Mouse (Mus musculus) erythroblast, embryonic 14.5 days (primary cell): ENCODE measurements around the gene Abhd17a. TPM values are rescaled to one million over a fixed set of nuclear protein-coding genes. Genes with fewer than 3 reads are reported as not detected.

ENCODE experiments used
- H3K27me3 ChIP-seq: 2 replicates; pipeline ENCODE4 v1.6.1; 2012; ENCODE audit warnings: inconsistent platforms; ENCODE audit not compliant: control insufficient read depth
- H3K36me3 ChIP-seq: 2 replicates; pipeline ENCODE4 v1.6.1; 2012; ENCODE audit warnings: mild to moderate bottlenecking, inconsistent platforms; ENCODE audit not compliant: control insufficient read depth
- H3K4me1 ChIP-seq: 2 replicates; pipeline ENCODE4 v1.6.1; 2012; ENCODE audit warnings: inconsistent platforms; ENCODE audit not compliant: control insufficient read depth
- H3K4me3 ChIP-seq: replicated peaks from 2 replicates; pipeline ENCODE3; 2012; ENCODE audit warnings: moderate library complexity, mild to moderate bottlenecking, inconsistent platforms
- H3K9me3 ChIP-seq: 2 replicates; pipeline ENCODE4 v1.6.1; 2012; ENCODE audit warnings: low read length, inconsistent platforms, mixed read lengths; ENCODE audit not compliant: control insufficient read depth
- GATA1 ChIP-seq: IDR thresholded peaks from 2 replicates; pipeline ENCODE4 v1.6.1; 2012; ENCODE audit warnings: low read length, inconsistent platforms, mixed read lengths
- TAL1 ChIP-seq: IDR thresholded peaks from 3 replicates; pipeline ENCODE4 v1.6.1; 2012; ENCODE audit warnings: low read length, inconsistent platforms, mixed read lengths
- polyA plus RNA-seq: library from polyadenylated mRNA; stranded (reverse); fragments of >175 nt; gene quantifications from 2 replicates; pipeline ENCODE4 v1.2.3, GENCODE M21; 2012

Abhd17a gene
- polyA plus RNA-seq, 1 experiment, result 117 TPM

DNA sequence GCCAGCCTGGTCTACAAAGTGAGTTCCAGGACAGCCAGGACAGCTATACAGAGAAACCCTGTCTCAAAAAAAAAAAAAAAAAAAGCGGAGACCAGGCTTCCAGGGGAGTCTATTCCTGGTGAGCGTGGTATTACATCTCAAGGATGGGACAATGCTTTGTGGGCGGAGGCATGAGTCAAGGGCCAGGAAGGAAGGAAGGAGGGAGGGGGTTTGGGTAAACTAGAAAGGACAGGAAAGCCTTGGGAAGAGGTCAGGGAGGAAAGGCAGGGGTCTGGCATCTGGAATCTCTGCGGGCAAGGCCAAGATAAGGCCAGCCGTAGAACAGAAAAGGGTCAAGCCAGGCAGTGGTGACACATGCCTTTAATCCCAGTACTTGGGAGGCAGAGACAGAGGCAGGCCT lies 50.6 kb downstream of the Abhd17a start:
- Histone ChIP-seq H3K27me3 (peaks cover 15% of the 10 kb centered on the region), H3K4me3 (peak overlapping the region; percentile 35), H3K4me1 (peaks cover 69% of the 10 kb centered on the region), H3K9me3 (no peaks in the 10 kb centered on the region), H3K36me3 (peaks cover 41% of the 10 kb centered on the region)
- TF ChIP-seq GATA1, result no peak
- TF ChIP-seq TAL1, result no peak

DNA sequence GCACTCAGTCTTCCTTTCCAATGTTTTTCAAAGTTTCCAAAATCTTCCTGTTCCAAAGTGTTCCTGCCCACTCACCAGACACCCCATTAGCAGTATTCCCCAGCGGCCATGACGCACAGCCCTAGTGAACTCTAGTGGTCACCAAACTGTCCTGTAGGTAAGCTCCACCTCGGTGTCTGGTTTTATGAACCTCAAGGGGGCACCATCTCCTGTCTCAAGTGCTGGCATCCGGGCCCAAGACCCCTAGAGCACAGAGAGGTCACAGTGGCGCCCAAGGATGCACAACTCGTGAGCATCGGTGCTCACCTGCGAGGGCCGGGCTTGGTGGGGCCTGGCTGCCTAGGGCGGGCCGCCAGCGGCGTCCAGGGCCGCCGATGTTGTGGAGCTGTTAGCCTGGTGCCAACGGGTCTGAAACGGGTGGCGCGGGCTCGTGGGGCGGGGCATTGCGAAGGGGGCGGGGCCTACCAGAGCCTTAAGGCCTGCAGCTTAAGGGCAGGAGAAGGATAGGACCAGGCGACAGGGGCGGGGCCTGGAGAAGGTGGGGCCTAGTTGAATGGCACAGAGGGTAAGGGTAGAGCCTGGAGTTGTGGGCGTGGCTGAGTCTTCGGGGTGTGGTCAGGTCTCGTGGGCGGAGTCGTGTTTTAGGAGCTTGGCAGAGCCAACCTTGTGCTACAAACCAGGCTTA lies 51.3 kb downstream of the Abhd17a start, which contains the start of gene Atp8b3:
Gene Atp8b3, minus strand, starts transcription at position 415 of the 685 bp plus-strand sequence.
- H3K4me1 ChIP-seq, result peaks cover 72% of the 10 kb centered on the region
- peaks cover 15% of the 10 kb centered on the region for H3K27me3 ChIP-seq
- peaks cover 35% of the 10 kb centered on the region for H3K36me3 ChIP-seq
- TF ChIP-seq GATA1 (no peak), TAL1 (no peak)
- no peaks in the 10 kb centered on the region for H3K9me3 ChIP-seq
- peak within 1 kb of the TSS; percentile 61 for H3K4me3 ChIP-seq

DNA sequence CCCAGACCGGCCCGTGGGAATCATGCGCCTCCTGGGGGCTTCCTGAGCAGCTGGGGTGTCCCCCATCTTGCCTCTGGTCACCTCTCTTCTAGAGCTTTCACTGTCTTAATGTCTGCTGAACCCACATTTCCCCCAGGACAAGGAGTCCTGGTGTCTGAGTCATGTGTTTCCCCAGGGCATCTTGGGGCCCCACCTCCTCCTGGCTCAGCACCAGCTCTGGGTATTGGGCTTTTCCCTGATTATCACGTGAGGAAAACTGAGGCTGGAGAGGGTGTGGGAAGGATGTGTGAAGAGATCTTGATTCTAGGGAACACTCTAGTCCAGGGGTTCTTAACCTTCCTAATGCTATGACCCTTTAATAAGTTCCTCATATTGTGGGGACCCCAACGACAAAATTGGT lies 52.0 kb downstream of the Abhd17a start:
- no peak for TF ChIP-seq TAL1
- no peak for TF ChIP-seq GATA1
- H3K36me3 ChIP-seq, result peaks cover 28% of the 10 kb centered on the region
- H3K27me3 ChIP-seq, result peaks cover 15% of the 10 kb centered on the region
- H3K4me1 ChIP-seq, result peaks cover 76% of the 10 kb centered on the region
- H3K4me3 ChIP-seq, result no peak overlapping the region
- no peaks in the 10 kb centered on the region for H3K9me3 ChIP-seq

DNA sequence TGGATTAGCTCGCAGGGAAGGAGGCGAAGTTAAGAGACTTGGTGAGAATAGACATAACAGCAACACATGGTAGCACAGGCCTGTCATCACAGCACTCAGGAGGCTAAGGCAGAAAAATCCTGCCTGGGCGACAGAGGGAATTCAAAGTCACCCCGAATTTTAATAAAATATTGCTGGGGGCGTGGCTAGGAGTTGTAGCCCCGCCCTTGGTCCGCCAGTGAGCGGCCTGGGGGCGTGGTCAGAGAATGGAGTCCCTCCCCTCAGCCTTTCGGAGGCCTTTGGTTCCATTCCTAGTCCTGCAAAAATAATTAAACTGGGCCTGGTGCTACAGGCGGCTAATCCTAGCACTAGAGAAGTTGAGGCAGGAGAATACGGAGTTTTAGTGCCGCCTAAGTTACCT lies 54.4 kb downstream of the Abhd17a start:
- H3K36me3 ChIP-seq, result peaks cover 4% of the 10 kb centered on the region
- H3K4me1 ChIP-seq, result peaks cover 84% of the 10 kb centered on the region
- no peaks in the 10 kb centered on the region for H3K9me3 ChIP-seq
- TF ChIP-seq GATA1 (no peak), TAL1 (no peak)
- H3K4me3 ChIP-seq, result peak overlapping the region; percentile 60
- peaks cover 15% of the 10 kb centered on the region for H3K27me3 ChIP-seq

DNA sequence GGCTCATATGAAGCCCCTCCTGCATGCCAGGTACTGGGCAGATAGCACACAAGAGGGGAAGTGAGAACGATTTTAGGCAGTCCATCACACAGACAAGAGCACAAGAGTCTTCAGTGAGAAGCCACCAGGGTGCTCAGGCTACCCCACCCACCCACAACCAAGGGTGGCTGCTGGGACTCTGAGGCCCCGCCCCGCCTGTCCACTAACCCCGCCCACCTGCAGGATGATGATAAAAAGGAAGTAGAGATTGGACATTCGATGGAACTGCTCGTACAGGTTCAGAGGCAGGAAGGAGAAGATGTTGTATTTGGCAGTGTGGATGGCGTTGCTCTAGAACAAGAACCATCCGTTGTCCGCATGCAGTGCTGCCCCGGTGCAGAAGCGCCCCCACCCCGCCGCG lies 55.1 kb downstream of the Abhd17a start:
- H3K4me1 ChIP-seq, result peaks cover 82% of the 10 kb centered on the region
- TF ChIP-seq TAL1 (no peak), GATA1 (no peak)
- H3K36me3 ChIP-seq, result no peaks in the 10 kb centered on the region; the same call in 1 of the 2 replicates
- H3K27me3 ChIP-seq, result peaks cover 15% of the 10 kb centered on the region
- H3K9me3 ChIP-seq, result no peaks in the 10 kb centered on the region
- H3K4me3 ChIP-seq, result peak overlapping the region; percentile 60

DNA sequence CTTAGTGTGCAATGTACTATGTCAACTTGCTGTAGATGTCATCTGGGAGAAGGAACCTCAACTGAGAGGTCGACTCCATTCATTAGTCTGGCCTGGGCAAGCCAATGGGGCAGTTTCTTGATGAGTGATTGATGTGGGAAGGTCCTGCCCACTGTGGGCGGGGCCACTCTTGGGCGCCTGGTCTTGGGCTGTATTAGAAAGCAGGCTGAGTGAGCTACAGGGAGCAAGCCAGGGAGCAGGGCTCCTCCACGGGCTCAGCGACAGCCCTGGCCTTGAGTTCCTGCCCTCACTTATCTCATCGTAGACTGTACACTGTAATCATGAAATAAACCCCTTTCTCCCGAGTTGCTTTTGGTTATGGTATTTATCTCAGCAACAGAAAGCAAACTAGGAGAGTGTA lies 56.4 kb downstream of the Abhd17a start:
- peak overlapping the region; percentile 23 for H3K4me3 ChIP-seq
- TF ChIP-seq GATA1 (no peak), TAL1 (no peak)
- H3K4me1 ChIP-seq, result peaks cover 75% of the 10 kb centered on the region
- H3K9me3 ChIP-seq, result no peaks in the 10 kb centered on the region
- peaks cover 18% of the 10 kb centered on the region for H3K27me3 ChIP-seq
- no peaks in the 10 kb centered on the region for H3K36me3 ChIP-seq

Other genes with a start within 250 kb of the Abhd17a start
- gene Adamtsl5, start 241.9 kb downstream of the Abhd17a start, polyA plus RNA-seq, result 2.2 and 2.6 TPM in 2 replicates
- gene Plk5, start 233.9 kb downstream of the Abhd17a start, polyA plus RNA-seq, result not detected in 2 replicates
- 0.53 and 0.55 TPM in 2 replicates for gene Mex3d, start 202.7 kb downstream of the Abhd17a start, polyA plus RNA-seq
- gene Mbd3, start 190.8 kb downstream of the Abhd17a start, polyA plus RNA-seq, result 24.1 and 26.2 TPM in 2 replicates
- gene Uqcr11, start 183.5 kb downstream of the Abhd17a start, polyA plus RNA-seq, result 197 and 289 TPM in 2 replicates
- gene Tcf3, start 156.7 kb downstream of the Abhd17a start, polyA plus RNA-seq, result 61.1 and 64.8 TPM in 2 replicates
- not detected in 2 replicates for gene Onecut3, start 95.5 kb downstream of the Abhd17a start, polyA plus RNA-seq
- gene Atp8b3, start 51.2 kb downstream of the Abhd17a start, polyA plus RNA-seq, result 0.01 and 0.03 TPM in 2 replicates
- gene Rexo1, start 28.8 kb downstream of the Abhd17a start, polyA plus RNA-seq, result 14.5 and 15.5 TPM in 2 replicates
- 19.9 and 21.2 TPM in 2 replicates for gene Klf16, start 13.0 kb downstream of the Abhd17a start, polyA plus RNA-seq
- 6.8 and 7.3 TPM in 2 replicates for gene Scamp4, start 12.5 kb upstream of the Abhd17a start, polyA plus RNA-seq
- 4.1 and 6.2 TPM in 2 replicates for gene Adat3, start 12.5 kb upstream of the Abhd17a start, polyA plus RNA-seq
- 0.07 and 0.12 TPM in 2 replicates for gene Gm49322, start 15.7 kb upstream of the Abhd17a start, polyA plus RNA-seq
- 33.9 and 36.6 TPM in 2 replicates for gene Csnk1g2, start 32.5 kb upstream of the Abhd17a start, polyA plus RNA-seq
- gene Btbd2, start 66.7 kb upstream of the Abhd17a start, polyA plus RNA-seq, result 2.6 and 3.2 TPM in 2 replicates
- gene Mknk2, start 87.8 kb upstream of the Abhd17a start, polyA plus RNA-seq, result 49.1 and 53.2 TPM in 2 replicates
- 1.8 and 2.1 TPM in 2 replicates for gene Mob3a, start 111.6 kb upstream of the Abhd17a start, polyA plus RNA-seq
- 1.2 and 3.9 TPM in 2 replicates for gene Izumo4, start 111.8 kb upstream of the Abhd17a start, polyA plus RNA-seq
- 2.5 and 2.6 TPM in 2 replicates for gene Ap3d1, start 151.9 kb upstream of the Abhd17a start, polyA plus RNA-seq
- 8.8 and 9.8 TPM in 2 replicates for gene Dot1l, start 164.9 kb upstream of the Abhd17a start, polyA plus RNA-seq
- 68.4 and 69.3 TPM in 2 replicates for gene Sf3a2, start 207.9 kb upstream of the Abhd17a start, polyA plus RNA-seq
- gene Plekhj1, start 208.3 kb upstream of the Abhd17a start, polyA plus RNA-seq, result 32.7 and 39.3 TPM in 2 replicates
- 0.33 and 0.43 TPM in 2 replicates for gene Amh, start 214.9 kb upstream of the Abhd17a start, polyA plus RNA-seq
- not detected in 2 replicates for gene Jsrp1, start 223.2 kb upstream of the Abhd17a start, polyA plus RNA-seq
- 1,446 and 1,486 TPM in 2 replicates for gene Oaz1, start 236.3 kb upstream of the Abhd17a start, polyA plus RNA-seq